Mouse (Mus musculus) G1E (cell line): ENCODE measurements at regions not wholly inside any gene's neighbourhood (a gene's known extent, or its start where the extent isn't known, plus 50 kb on each side); places are given as distances from the start of the nearest gene placed in this dataset.

Experiments
- CTCF ChIP-seq: IDR thresholded peaks from 2 replicates; pipeline ENCODE4 v1.5.1; 2012; ENCODE audit warnings: low read depth, low read length, inconsistent platforms, mixed read lengths
- GATA1 ChIP-seq: IDR thresholded peaks from 2 replicates; pipeline ENCODE4 v1.6.1; 2012; ENCODE audit warnings: borderline replicate concordance, low read length, inconsistent platforms, mixed read lengths
- TAL1 ChIP-seq: conservative IDR thresholded peaks from 2 replicates; pipeline ENCODE4 v1.6.1; 2012; ENCODE audit warnings: low read depth, low read length, inconsistent platforms, mixed read lengths

DNA sequence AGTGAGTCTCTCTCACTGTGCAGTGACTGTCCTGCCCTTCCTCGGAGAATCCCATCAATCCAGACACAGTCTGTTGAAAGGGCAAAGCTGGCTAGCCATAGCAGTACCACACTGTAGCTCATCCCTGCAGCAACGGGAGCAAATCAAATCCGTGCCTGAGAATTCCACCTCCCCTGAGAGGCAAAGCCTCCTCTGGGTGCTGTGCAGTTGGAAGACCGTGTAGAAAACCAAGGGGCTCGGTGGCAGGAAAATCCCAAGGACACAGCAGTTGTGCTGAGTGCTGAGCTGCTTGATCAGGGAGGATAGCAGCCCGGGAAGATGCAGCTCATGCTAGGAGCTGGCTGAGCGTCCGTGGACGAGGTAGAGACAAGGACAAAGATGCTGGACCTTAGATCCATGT lies 418.7 kb upstream of the Trpc7 start:
- no peak for TF ChIP-seq CTCF
- no peak for TF ChIP-seq GATA1
- no peak for TF ChIP-seq TAL1
